Mouse (Mus musculus) kidney, embryonic 15.5 days (tissue): ENCODE measurements at regions not wholly inside any gene's neighbourhood (a gene's known extent, or its start where the extent isn't known, plus 50 kb on each side); places are given as distances from the start of the nearest gene placed in this dataset.

Experiments used
- ATAC-seq: fragments of 200-750 bp; cut with Nextera tagmentation; replicated peaks from 2 replicates; pipeline ENCODE4 v1.8.0; 2017; ENCODE audit warnings: moderate TSS enrichment; ENCODE audit not compliant: low FRiP score
- H3K27ac ChIP-seq: fragments of 300-500 bp; sonication (generic); 2 replicates; pipeline ENCODE4 v1.5.1; 2015; ENCODE audit warnings: mild to moderate bottlenecking, inconsistent platforms
- H3K27me3 ChIP-seq: fragments of 300-500 bp; sonication (generic); 2 replicates; pipeline ENCODE4 v1.6.1; 2015; ENCODE audit warnings: inconsistent platforms
- H3K36me3 ChIP-seq: fragments of 300-500 bp; sonication (generic); 2 replicates; pipeline ENCODE4 v1.6.1; 2015; ENCODE audit warnings: inconsistent platforms
- H3K4me1 ChIP-seq: fragments of 300-500 bp; sonication (generic); 2 replicates; pipeline ENCODE4 v1.6.1; 2015; ENCODE audit warnings: inconsistent platforms
- H3K4me2 ChIP-seq: fragments of 300-500 bp; sonication (generic); 2 replicates; pipeline ENCODE4 v1.6.1; 2015; ENCODE audit warnings: moderate library complexity, mild to moderate bottlenecking, inconsistent platforms
- H3K4me3 ChIP-seq: fragments of 300-500 bp; sonication (generic); replicated peaks from 2 replicates; pipeline ENCODE4 v1.5.1; 2015; ENCODE audit warnings: mild to moderate bottlenecking, inconsistent platforms
- H3K9ac ChIP-seq: fragments of 300-500 bp; sonication (generic); 2 replicates; pipeline ENCODE4 v1.6.1; 2015; ENCODE audit warnings: mild to moderate bottlenecking, inconsistent platforms
- H3K9me3 ChIP-seq: fragments of 300-500 bp; sonication (generic); replicated peaks from 2 replicates; pipeline ENCODE4 v1.6.1; 2016; ENCODE audit warnings: inconsistent platforms
- WGBS: fragments of 180-500 bp; shearing (Covaris S2); methylation state at CpG from one replicate; pipeline ENCODE4 v1.1.7; 2015; ENCODE audit warnings: mixed read lengths; 5-methylcytosine and 5-hydroxymethylcytosine counted together

- ATAC-seq, result no peak
- Histone ChIP-seq H3K27ac (no peak overlapping the region), H3K9ac (no peak overlapping the region), H3K9me3 (no peaks in the 10 kb centered on the region), H3K27me3 (peaks cover 12% of the 10 kb centered on the region; the same call in 1 of the 2 replicates), H3K4me3 (no peak overlapping the region), H3K4me1 (peaks cover 12% of the 10 kb centered on the region), H3K4me2 (no peak overlapping the region), H3K36me3 (no peaks in the 10 kb centered on the region)
- 20% methylated on average over 3 of the region's 3 CpGs for WGBS
Observed at GRCm38 (mm10) chr2:161338953-161339326, 230.1 kb upstream of the Chd6 start.

DNA sequence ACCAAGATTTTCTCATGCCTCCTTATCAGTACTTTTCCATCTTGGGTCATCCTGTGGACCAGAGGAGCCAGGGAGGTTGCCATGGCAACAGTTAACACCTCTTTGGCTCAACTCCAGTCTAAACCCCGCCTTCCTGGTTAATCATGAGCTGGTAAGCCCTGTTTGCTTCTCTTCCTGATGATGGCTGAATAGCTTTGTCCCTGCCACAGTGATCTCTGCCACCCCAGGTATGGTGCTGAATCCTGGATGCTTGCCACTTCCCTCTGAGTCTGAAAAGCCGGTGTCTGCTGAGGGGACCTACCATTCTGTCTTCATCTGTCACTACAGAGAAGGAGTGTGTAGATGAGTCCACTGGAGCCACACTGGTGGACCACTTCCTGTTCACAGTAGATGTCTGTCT lies 223.8 kb upstream of the Chd6 start:
- H3K9ac ChIP-seq, result no peak overlapping the region
- no peak overlapping the region for H3K27ac ChIP-seq
- no peaks in the 10 kb centered on the region for H3K9me3 ChIP-seq
- no peaks in the 10 kb centered on the region for H3K36me3 ChIP-seq
- H3K4me3 ChIP-seq, result no peak overlapping the region
- peak; percentile 36; the same call in 1 of the 2 replicates for ATAC-seq
- H3K27me3 ChIP-seq, result no peaks in the 10 kb centered on the region
- WGBS, result 32% methylated on average over 2 of the region's 2 CpGs
- no peak overlapping the region for H3K4me2 ChIP-seq
- peaks cover 3% of the 10 kb centered on the region; the same call in 1 of the 2 replicates for H3K4me1 ChIP-seq

DNA sequence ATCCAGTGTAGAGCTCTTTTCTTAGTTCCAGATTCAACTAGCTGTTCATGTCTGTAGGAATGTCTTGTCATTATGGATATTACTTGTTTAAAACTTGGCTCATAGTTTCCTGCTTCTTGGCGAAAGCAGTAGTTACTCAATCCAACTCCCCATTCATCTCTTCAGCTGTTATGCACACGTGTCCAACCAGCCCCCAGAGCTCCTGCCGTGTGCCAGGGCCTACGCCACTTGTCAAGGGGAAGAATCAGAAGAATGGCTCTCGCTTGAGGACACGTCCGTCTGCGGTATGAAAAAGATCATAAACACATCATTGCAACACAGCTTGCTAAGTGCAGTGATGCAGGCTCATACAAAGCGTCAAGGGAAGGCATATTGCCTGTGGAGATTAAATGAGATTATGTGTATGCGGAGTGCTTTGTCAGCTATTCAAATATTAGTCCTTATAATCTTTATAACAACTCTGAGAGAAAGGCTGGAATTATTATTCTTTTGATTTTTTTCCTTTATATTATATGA lies 223.0 kb upstream of the Chd6 start:
- 83% methylated on average over 10 of the region's 10 CpGs for WGBS
- Histone ChIP-seq H3K9me3 (no peaks in the 10 kb centered on the region), H3K9ac (no peak overlapping the region), H3K4me1 (peaks cover 3% of the 10 kb centered on the region; the same call in 1 of the 2 replicates), H3K27ac (no peak overlapping the region), H3K36me3 (no peaks in the 10 kb centered on the region), H3K27me3 (no peaks in the 10 kb centered on the region), H3K4me3 (no peak overlapping the region), H3K4me2 (no peak overlapping the region)
- ATAC-seq, result no peak

GRCm38 (mm10) chr2:161302796-161303195 lies 193.9 kb upstream of the Chd6 start:
- ATAC-seq, result no peak
- no peaks in the 10 kb centered on the region for H3K27me3 ChIP-seq
- no peak overlapping the region for H3K4me3 ChIP-seq
- no peaks in the 10 kb centered on the region for H3K36me3 ChIP-seq
- no peaks in the 10 kb centered on the region for H3K9me3 ChIP-seq
- H3K27ac ChIP-seq, result no peak overlapping the region
- H3K9ac ChIP-seq, result no peak overlapping the region
- WGBS, result 60% methylated on average over 3 of the region's 3 CpGs
- no peak overlapping the region for H3K4me2 ChIP-seq
- no peaks in the 10 kb centered on the region for H3K4me1 ChIP-seq

- no peak overlapping the region for H3K4me3 ChIP-seq
- H3K27me3 ChIP-seq, result no peaks in the 10 kb centered on the region
- no peak overlapping the region for H3K9ac ChIP-seq
- H3K4me1 ChIP-seq, result no peaks in the 10 kb centered on the region
- no peak overlapping the region for H3K27ac ChIP-seq
- ATAC-seq, result no peak
- 52% methylated on average over 9 of the region's 9 CpGs for WGBS
- H3K4me2 ChIP-seq, result no peak overlapping the region
- no peaks in the 10 kb centered on the region for H3K9me3 ChIP-seq
- no peaks in the 10 kb centered on the region for H3K36me3 ChIP-seq
Observed at GRCm38 (mm10) chr2:161268861-161269413, 160.1 kb upstream of the Chd6 start.

GRCm38 (mm10) chr2:161266476-161266875 lies 157.6 kb upstream of the Chd6 start:
- 63% methylated on average over 5 of the region's 5 CpGs for WGBS
- no peaks in the 10 kb centered on the region for H3K4me1 ChIP-seq

GRCm38 (mm10) chr2:161265211-161265610 lies 156.3 kb upstream of the Chd6 start:
- Histone ChIP-seq H3K4me1 (no peaks in the 10 kb centered on the region), H3K36me3 (no peaks in the 10 kb centered on the region), H3K9ac (no peak overlapping the region), H3K4me3 (no peak overlapping the region), H3K27me3 (no peaks in the 10 kb centered on the region), H3K9me3 (no peaks in the 10 kb centered on the region), H3K27ac (no peak overlapping the region), H3K4me2 (no peak overlapping the region)
- WGBS, result 68% methylated on average over 8 of the region's 8 CpGs
- no peak for ATAC-seq

More at GRCm38 (mm10) chr2:161266476-161266875, 157.6 kb upstream of the Chd6 start:
- no peak for ATAC-seq
- Histone ChIP-seq H3K9me3 (no peaks in the 10 kb centered on the region), H3K9ac (no peak overlapping the region), H3K36me3 (no peaks in the 10 kb centered on the region), H3K4me2 (no peak overlapping the region), H3K4me3 (no peak overlapping the region), H3K27ac (no peak overlapping the region), H3K27me3 (no peaks in the 10 kb centered on the region)

DNA sequence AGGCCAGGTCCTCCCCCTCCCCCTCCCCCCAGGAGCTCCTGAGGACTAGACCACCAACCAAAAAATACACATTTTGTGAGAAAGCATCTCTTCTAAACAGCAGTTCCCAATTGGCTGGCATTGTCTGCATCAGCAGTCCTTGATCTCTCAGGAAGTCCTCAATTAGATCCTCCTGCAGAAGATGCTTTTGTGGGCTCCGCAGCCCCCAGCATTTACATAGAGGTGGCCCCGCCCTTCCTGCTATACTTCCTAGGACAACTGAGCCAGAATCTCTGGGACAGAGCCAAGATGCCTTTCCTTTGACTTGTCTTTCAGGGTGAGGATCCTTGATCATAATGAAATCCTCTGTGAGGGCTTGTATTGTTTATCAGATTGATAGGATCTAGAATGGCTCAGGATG lies 143.9 kb upstream of the Chd6 start:
- Histone ChIP-seq H3K36me3 (no peaks in the 10 kb centered on the region), H3K27ac (no peak overlapping the region), H3K9me3 (no peaks in the 10 kb centered on the region), H3K27me3 (no peaks in the 10 kb centered on the region), H3K4me1 (no peaks in the 10 kb centered on the region), H3K4me2 (no peak overlapping the region), H3K9ac (no peak overlapping the region), H3K4me3 (no peak overlapping the region)
- no peak for ATAC-seq
- WGBS, result 85% methylated on average over 2 of the region's 2 CpGs

DNA sequence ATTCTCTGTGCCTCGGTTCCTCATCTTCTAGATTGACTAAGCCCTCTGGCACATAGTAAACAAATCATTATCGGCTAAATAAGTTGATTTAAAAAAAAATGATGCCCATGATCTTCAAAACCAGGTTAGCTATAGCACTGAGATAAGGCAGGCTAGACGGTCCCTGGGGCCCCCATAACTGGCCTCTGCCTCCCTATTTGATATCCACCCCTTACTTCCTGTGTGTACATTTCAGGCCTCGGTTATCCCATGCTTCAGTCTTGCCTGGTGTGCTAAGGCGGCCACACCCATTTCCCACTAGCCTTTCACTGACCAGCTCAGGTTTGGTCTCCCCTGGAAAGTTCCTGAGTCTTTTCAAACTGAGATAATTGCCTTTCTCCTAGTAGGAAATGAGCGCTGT lies 132.8 kb upstream of the Chd6 start:
- WGBS, result 74% methylated on average over 6 of the region's 6 CpGs

GRCm38 (mm10) chr2:161237280-161237819 lies 128.5 kb upstream of the Chd6 start:
- no peak overlapping the region for H3K4me3 ChIP-seq
- H3K9me3 ChIP-seq, result no peaks in the 10 kb centered on the region
- no peaks in the 10 kb centered on the region for H3K27me3 ChIP-seq
- WGBS, result 56% methylated on average over 9 of the region's 9 CpGs
- no peak overlapping the region for H3K4me2 ChIP-seq
- H3K9ac ChIP-seq, result no peak overlapping the region
- no peak overlapping the region for H3K27ac ChIP-seq
- H3K36me3 ChIP-seq, result no peaks in the 10 kb centered on the region
- no peak for ATAC-seq
- no peaks in the 10 kb centered on the region for H3K4me1 ChIP-seq

More for the DNA sequence above, 132.8 kb upstream of the Chd6 start:
- Histone ChIP-seq H3K4me2 (no peak overlapping the region), H3K27ac (no peak overlapping the region), H3K27me3 (no peaks in the 10 kb centered on the region), H3K36me3 (no peaks in the 10 kb centered on the region), H3K4me3 (no peak overlapping the region), H3K4me1 (no peaks in the 10 kb centered on the region), H3K9ac (no peak overlapping the region), H3K9me3 (no peaks in the 10 kb centered on the region)
- ATAC-seq, result no peak

- Histone ChIP-seq H3K4me2 (no peak overlapping the region), H3K36me3 (no peaks in the 10 kb centered on the region), H3K4me3 (no peak overlapping the region), H3K27me3 (no peaks in the 10 kb centered on the region), H3K4me1 (no peaks in the 10 kb centered on the region), H3K9ac (no peak overlapping the region), H3K9me3 (no peaks in the 10 kb centered on the region), H3K27ac (no peak overlapping the region)
- 79% methylated on average over 9 of the region's 9 CpGs for WGBS
- no peak for ATAC-seq
Observed at GRCm38 (mm10) chr2:161233155-161233741, 124.4 kb upstream of the Chd6 start.

GRCm38 (mm10) chr2:161231405-161231804 lies 122.5 kb upstream of the Chd6 start:
- H3K27ac ChIP-seq, result no peak overlapping the region
- ATAC-seq, result no peak
- H3K9ac ChIP-seq, result no peak overlapping the region
- 53% methylated on average over 4 of the region's 4 CpGs for WGBS
- no peaks in the 10 kb centered on the region for H3K36me3 ChIP-seq
- H3K9me3 ChIP-seq, result no peaks in the 10 kb centered on the region
- no peaks in the 10 kb centered on the region for H3K27me3 ChIP-seq
- H3K4me2 ChIP-seq, result no peak overlapping the region
- no peak overlapping the region for H3K4me3 ChIP-seq
- H3K4me1 ChIP-seq, result no peaks in the 10 kb centered on the region
